Mouse (Mus musculus) midbrain, embryonic 12.5 days (tissue): ENCODE results near the gene Wnt3. TPM values are rescaled to one million over a fixed set of nuclear protein-coding genes. Genes with fewer than 3 reads are reported as not detected.

Experiments used
- ATAC-seq: fragments of 200-750 bp; cut with Nextera tagmentation; 2 replicates; pipeline ENCODE4 v1.8.0; 2017; ENCODE audit warnings: low read depth, moderate TSS enrichment, moderate library complexity; ENCODE audit not compliant: low FRiP score
- H3K27ac ChIP-seq: fragments of 300-500 bp; sonication (generic); replicated peaks from 2 replicates; pipeline ENCODE4 v1.5.1; 2016; ENCODE audit warnings: mild to moderate bottlenecking
- H3K27me3 ChIP-seq: fragments of 300-500 bp; sonication (generic); 2 replicates; pipeline ENCODE4 v1.6.1; 2016; ENCODE audit warnings: mild to moderate bottlenecking
- H3K36me3 ChIP-seq: fragments of 300-500 bp; sonication (generic); 2 replicates; pipeline ENCODE4 v1.6.1; 2016
- H3K4me1 ChIP-seq: fragments of 300-500 bp; sonication (generic); 2 replicates; pipeline ENCODE4 v1.6.1; 2016
- H3K4me2 ChIP-seq: fragments of 300-500 bp; sonication (generic); replicated peaks from 2 replicates; pipeline ENCODE4 v1.6.1; 2016; ENCODE audit warnings: mild to moderate bottlenecking, moderate library complexity
- H3K4me3 ChIP-seq: fragments of 300-500 bp; sonication (generic); 2 replicates; pipeline ENCODE4 v1.5.1; 2016; ENCODE audit warnings: mild to moderate bottlenecking
- H3K9ac ChIP-seq: fragments of 300-500 bp; sonication (generic); replicated peaks from 2 replicates; pipeline ENCODE4 v1.6.1; 2016; ENCODE audit warnings: mild to moderate bottlenecking, moderate library complexity
- H3K9me3 ChIP-seq: fragments of 300-500 bp; sonication (generic); 2 replicates; pipeline ENCODE4 v1.6.1; 2016; ENCODE audit warnings: mild to moderate bottlenecking
- WGBS: fragments of 180-500 bp; shearing (Covaris S2); methylation state at CpG from one replicate; pipeline ENCODE4 v1.1.7; 2016; 5-methylcytosine and 5-hydroxymethylcytosine counted together
- polyA plus RNA-seq: library from polyadenylated mRNA; unstranded; fragments of >200 nt; fragmentation: Nextera tagmentation; extraction: Ambion mirVana; gene quantifications from 2 replicates; pipeline ENCODE4 v1.2.1, GENCODE M21; 2016

Wnt3 gene
- polyA plus RNA-seq, 1 experiment from 2014 or later, result 16.4 TPM

DNA sequence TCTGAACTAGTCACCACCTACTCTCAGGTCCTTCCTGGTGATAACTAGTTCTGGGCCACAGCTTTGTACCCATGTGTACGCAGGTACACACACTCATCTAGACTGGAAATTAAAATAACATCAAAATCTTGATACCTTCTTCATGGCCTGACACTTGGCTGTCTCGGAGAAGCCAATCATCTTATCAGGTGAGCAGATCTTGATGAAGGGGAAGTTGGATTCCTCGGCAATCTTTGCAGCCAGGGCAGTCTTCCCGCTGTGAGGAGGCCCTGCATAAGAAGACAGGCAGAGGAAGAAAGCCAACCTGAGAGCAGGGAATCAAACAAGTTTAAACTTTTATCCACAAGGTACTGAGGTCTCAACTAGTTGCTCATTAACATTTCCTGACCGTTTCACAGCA lies 84.8 kb downstream of the Wnt3 start:
- ATAC-seq, result no peak
- 72% methylated on average over 5 of the region's 5 CpGs for WGBS

DNA sequence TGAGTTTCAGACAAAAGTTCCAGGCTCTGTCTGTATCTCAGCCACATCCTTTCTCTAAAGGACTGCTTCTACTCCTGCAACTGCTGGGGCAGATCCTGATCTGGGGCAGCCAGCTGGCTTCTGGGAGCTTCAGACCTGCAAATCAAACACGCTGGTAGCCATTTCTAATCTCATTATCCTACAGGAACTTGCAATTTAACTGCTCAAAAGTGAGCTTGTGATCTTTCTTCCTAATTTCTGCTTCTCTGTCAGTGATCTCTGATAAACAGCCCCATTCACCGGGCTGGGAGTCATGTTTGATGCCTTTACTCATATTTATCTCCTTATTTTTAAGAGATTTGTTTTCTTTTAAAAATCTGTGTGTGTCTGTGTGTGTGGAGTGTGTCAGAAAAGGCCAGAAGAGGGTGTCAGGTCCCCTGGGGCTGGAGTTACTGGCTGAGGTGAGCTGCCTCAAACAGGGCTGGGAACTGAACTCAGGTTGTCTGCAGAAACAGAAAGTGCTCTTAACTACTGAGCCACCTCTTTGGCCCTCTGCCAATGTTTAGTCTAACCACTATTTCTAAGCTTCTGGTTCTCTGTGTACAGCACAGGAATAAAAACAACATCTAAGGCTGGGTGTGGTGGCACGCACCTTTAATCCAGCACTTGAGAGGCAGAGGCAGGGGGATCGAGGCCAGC lies 86.1 kb downstream of the Wnt3 start:
- Histone ChIP-seq H3K9ac (no peak overlapping the region; the same call in 1 of the 2 replicates), H3K4me2 (no peak overlapping the region), H3K4me1 (peaks cover 17% of the 10 kb centered on the region), H3K9me3 (no peaks in the 10 kb centered on the region), H3K27ac (peak overlapping the region; percentile 66), H3K36me3 (peaks cover 53% of the 10 kb centered on the region), H3K27me3 (no peaks in the 10 kb centered on the region), H3K4me3 (no peak overlapping the region)
- WGBS, result 58% methylated on average over 4 of the region's 4 CpGs
- no peak for ATAC-seq

More for the DNA sequence above, 84.8 kb downstream of the Wnt3 start:
- Histone ChIP-seq H3K4me2 (no peak overlapping the region), H3K9me3 (no peaks in the 10 kb centered on the region), H3K4me1 (peaks cover 24% of the 10 kb centered on the region), H3K9ac (no peak overlapping the region), H3K4me3 (no peak overlapping the region), H3K27me3 (no peaks in the 10 kb centered on the region), H3K27ac (no peak overlapping the region), H3K36me3 (peaks cover 47% of the 10 kb centered on the region)

- Histone ChIP-seq H3K4me2 (no peak overlapping the region), H3K9ac (no peak overlapping the region), H3K4me3 (no peak overlapping the region), H3K36me3 (peaks cover 45% of the 10 kb centered on the region), H3K9me3 (no peaks in the 10 kb centered on the region), H3K4me1 (peaks cover 14% of the 10 kb centered on the region), H3K27me3 (no peaks in the 10 kb centered on the region), H3K27ac (no peak overlapping the region)
- 94% methylated on average over 8 of the region's 8 CpGs for WGBS
- no peak for ATAC-seq
Measured at GRCm38 (mm10) chr11:103862951-103863350, 89.0 kb downstream of the Wnt3 start.

GRCm38 (mm10) chr11:103864486-103864885 lies 90.5 kb downstream of the Wnt3 start:
- H3K27me3 ChIP-seq, result no peaks in the 10 kb centered on the region
- H3K4me1 ChIP-seq, result peaks cover 12% of the 10 kb centered on the region
- H3K36me3 ChIP-seq, result peaks cover 34% of the 10 kb centered on the region
- H3K27ac ChIP-seq, result no peak overlapping the region
- WGBS, result 87% methylated on average over 4 of the region's 4 CpGs
- no peaks in the 10 kb centered on the region for H3K9me3 ChIP-seq
- no peak overlapping the region for H3K4me3 ChIP-seq
- H3K9ac ChIP-seq, result no peak overlapping the region
- ATAC-seq, result no peak
- H3K4me2 ChIP-seq, result no peak overlapping the region

DNA sequence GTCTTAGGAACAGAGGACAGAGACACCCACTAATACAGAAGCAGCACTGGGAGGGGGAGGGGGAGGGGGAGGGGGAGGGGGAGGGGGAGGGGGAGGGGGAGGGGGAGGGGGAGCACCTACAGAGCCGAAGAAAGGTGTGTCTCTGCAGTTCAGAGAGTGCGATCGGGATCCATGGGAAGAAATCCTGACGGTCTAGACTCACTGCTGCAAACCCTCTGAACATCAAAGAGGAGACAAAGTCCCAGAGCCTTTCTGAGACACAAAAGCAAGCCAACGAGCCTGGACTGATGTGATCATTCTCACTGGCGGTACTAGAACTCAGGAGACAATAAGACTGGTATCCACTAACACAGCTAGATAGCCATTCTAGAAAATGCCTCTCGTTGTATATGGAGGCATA lies 91.4 kb downstream of the Wnt3 start:
- ATAC-seq, result no peak
- H3K4me2 ChIP-seq, result no peak overlapping the region
- H3K9me3 ChIP-seq, result no peaks in the 10 kb centered on the region
- no peak overlapping the region for H3K27ac ChIP-seq
- 58% methylated on average over 7 of the region's 7 CpGs for WGBS
- H3K4me1 ChIP-seq, result peaks cover 3% of the 10 kb centered on the region; the same call in 1 of the 2 replicates
- H3K36me3 ChIP-seq, result peaks cover 30% of the 10 kb centered on the region
- no peak overlapping the region for H3K4me3 ChIP-seq
- H3K9ac ChIP-seq, result no peak overlapping the region
- H3K27me3 ChIP-seq, result no peaks in the 10 kb centered on the region

Other genes starting within 250 kb of the Wnt3 start
- gene Gm884, start 153.0 kb upstream of the Wnt3 start, polyA plus RNA-seq, result not detected in 2 replicates
- not detected in 2 replicates for gene Lyzl6, start 135.3 kb upstream of the Wnt3 start, polyA plus RNA-seq
- not detected in 2 replicates for gene Rprml, start 124.6 kb upstream of the Wnt3 start, polyA plus RNA-seq
- 92.0 TPM in 2 replicates for gene Gosr2, start 76.3 kb upstream of the Wnt3 start, polyA plus RNA-seq
- gene Wnt9b, start 24.3 kb upstream of the Wnt3 start, polyA plus RNA-seq, result 0.72 and 0.84 TPM in 2 replicates
- 77.3 and 80.0 TPM in 2 replicates for gene Nsf, start 179.9 kb downstream of the Wnt3 start, polyA plus RNA-seq
- 152 and 156 TPM in 2 replicates for gene Arf2, start 192.6 kb downstream of the Wnt3 start, polyA plus RNA-seq